Mouse (Mus musculus) lung, postnatal 10 days (tissue): ENCODE data around the gene Chrna5.
A peak's percentile ranks its signal among the peaks of the same experiment; 100 is the strongest.

Experiments
- DNase-seq: peaks from one replicate; pipeline ENCODE4 v3.0.0; 2021

The Chrna5 gene

GRCm38 (mm10) chr9:55023902-55024583 is 43.4 kb downstream of the Chrna5 start:
- peak; percentile 86 for DNase-seq

- DNase-seq = no peak
Measured at GRCm38 (mm10) chr9:55025534-55026274, 45.0 kb downstream of the Chrna5 start.

GRCm38 (mm10) chr9:55026275-55026663 is 45.6 kb downstream of the Chrna5 start, which contains the start of gene Chrna3:
Gene Chrna3 (minus strand): TSS chr9:55026562.
- peak; percentile 13 for DNase-seq

- no peak for DNase-seq
Measured at GRCm38 (mm10) chr9:55031435-55032167, 50.9 kb downstream of the Chrna5 start.

- no peak for DNase-seq
Measured at GRCm38 (mm10) chr9:55038948-55039347, 58.3 kb downstream of the Chrna5 start.

- DNase-seq = no peak
Measured at GRCm38 (mm10) chr9:55039983-55040382, 59.3 kb downstream of the Chrna5 start.

- DNase-seq = no peak
Measured at GRCm38 (mm10) chr9:55041389-55041788, 60.7 kb downstream of the Chrna5 start.

- no peak for DNase-seq
Measured at GRCm38 (mm10) chr9:55043688-55044087, 63.0 kb downstream of the Chrna5 start.

GRCm38 (mm10) chr9:55045001-55045400 is 64.3 kb downstream of the Chrna5 start:
- no peak for DNase-seq

GRCm38 (mm10) chr9:55046764-55047163 is 66.1 kb downstream of the Chrna5 start:
- DNase-seq = no peak

- DNase-seq = no peak
Measured at GRCm38 (mm10) chr9:55048211-55048880, 67.7 kb downstream of the Chrna5 start, which contains the start of gene Chrnb4. Gene Chrnb4 (minus strand): TSS chr9:55048779.

GRCm38 (mm10) chr9:55055386-55055930 is 74.8 kb downstream of the Chrna5 start:
- DNase-seq = no peak
